Mouse (Mus musculus) heart, embryonic 12.5 days (tissue): Measurements from ENCODE around the gene Agrn. TPM values are rescaled to one million over a fixed set of nuclear protein-coding genes. Genes with fewer than 3 reads are reported as not detected.

Experiments used
- ATAC-seq: fragments of 200-750 bp; cut with Nextera tagmentation; 2 replicates; pipeline ENCODE4 v1.8.0; 2017; ENCODE audit warnings: moderate TSS enrichment, moderate library complexity; ENCODE audit not compliant: insufficient number of reproducible peaks, low FRiP score
- H3K27ac ChIP-seq: fragments of 300-500 bp; sonication (generic); 2 replicates; pipeline ENCODE4 v1.5.1; 2016; ENCODE audit warnings: mild to moderate bottlenecking, moderate library complexity; ENCODE audit not compliant: poor library complexity, severe bottlenecking
- H3K27me3 ChIP-seq: fragments of 300-500 bp; sonication (generic); replicated peaks from 2 replicates; pipeline ENCODE4 v1.6.1; 2016; ENCODE audit warnings: mild to moderate bottlenecking, moderate library complexity
- H3K36me3 ChIP-seq: fragments of 300-500 bp; sonication (generic); 2 replicates; pipeline ENCODE4 v1.6.1; 2016; ENCODE audit warnings: mild to moderate bottlenecking, moderate library complexity
- H3K4me1 ChIP-seq: fragments of 300-500 bp; sonication (generic); replicated peaks from 2 replicates; pipeline ENCODE4 v1.6.1; 2016; ENCODE audit warnings: mild to moderate bottlenecking
- H3K4me2 ChIP-seq: fragments of 300-500 bp; sonication (generic); 2 replicates; pipeline ENCODE4 v1.6.1; 2016; ENCODE audit warnings: mild to moderate bottlenecking, moderate library complexity
- H3K4me3 ChIP-seq: fragments of 300-500 bp; sonication (generic); 2 replicates; pipeline ENCODE4 v1.5.1; 2016; ENCODE audit warnings: mild to moderate bottlenecking
- H3K9ac ChIP-seq: fragments of 300-500 bp; sonication (generic); 2 replicates; pipeline ENCODE4 v1.6.1; 2016; ENCODE audit warnings: mild to moderate bottlenecking, moderate library complexity
- H3K9me3 ChIP-seq: fragments of 300-500 bp; sonication (generic); replicated peaks from 2 replicates; pipeline ENCODE4 v1.6.1; 2016; ENCODE audit warnings: mild to moderate bottlenecking, moderate library complexity
- WGBS: fragments of 180-500 bp; shearing (Covaris S2); methylation state at CpG from one replicate; pipeline ENCODE4 v1.1.7; 2016; 5-methylcytosine and 5-hydroxymethylcytosine counted together
- polyA plus RNA-seq: library from polyadenylated mRNA; unstranded; fragments of >200 nt; fragmentation: Nextera tagmentation; extraction: Ambion mirVana; gene quantifications from 2 replicates; pipeline ENCODE4 v1.2.1, GENCODE M21; 2016

Agrn gene
- polyA plus RNA-seq, 1 experiment from 2014 or later = 69.5 TPM

- no peak overlapping the region for H3K4me3 ChIP-seq
- H3K27ac ChIP-seq = peak overlapping the region; percentile 49; the same call in 1 of the 2 replicates
- H3K9me3 ChIP-seq = no peaks in the 10 kb centered on the region
- peaks cover 85% of the 10 kb centered on the region for H3K4me1 ChIP-seq
- no peaks in the 10 kb centered on the region for H3K27me3 ChIP-seq
- ATAC-seq = no peak
- WGBS = 59% methylated on average over 5 of the region's 5 CpGs
- H3K4me2 ChIP-seq = peak overlapping the region; percentile 27
- H3K36me3 ChIP-seq = peaks cover 44% of the 10 kb centered on the region
- no peak overlapping the region for H3K9ac ChIP-seq
Measured at GRCm38 (mm10) chr4:156188162-156188810, 9.0 kb downstream of the Agrn start.

GRCm38 (mm10) chr4:156185950-156186850 is 11.1 kb downstream of the Agrn start:
- H3K4me1 ChIP-seq = peaks cover 69% of the 10 kb centered on the region

GRCm38 (mm10) chr4:156185456-156185949 is 11.8 kb downstream of the Agrn start:
- H3K36me3 ChIP-seq = peaks cover 32% of the 10 kb centered on the region
- 64% methylated on average over 13 of the region's 13 CpGs for WGBS
- H3K9ac ChIP-seq = peak overlapping the region; percentile 74
- H3K9me3 ChIP-seq = no peaks in the 10 kb centered on the region
- H3K27me3 ChIP-seq = no peaks in the 10 kb centered on the region
- H3K4me1 ChIP-seq = peaks cover 63% of the 10 kb centered on the region
- H3K27ac ChIP-seq = peak overlapping the region; percentile 64
- H3K4me3 ChIP-seq = peak overlapping the region; percentile 37
- ATAC-seq = no peak
- peak overlapping the region; percentile 66 for H3K4me2 ChIP-seq

More at GRCm38 (mm10) chr4:156185950-156186850, 11.1 kb downstream of the Agrn start:
- ATAC-seq = no peak
- peak overlapping the region; percentile 37 for H3K4me3 ChIP-seq
- peak overlapping the region; percentile 66 for H3K4me2 ChIP-seq
- peaks cover 35% of the 10 kb centered on the region for H3K36me3 ChIP-seq
- H3K9me3 ChIP-seq = no peaks in the 10 kb centered on the region
- H3K27ac ChIP-seq = peak overlapping the region; percentile 64
- peak overlapping the region; percentile 74 for H3K9ac ChIP-seq
- 8% methylated on average over 30 of the region's 31 CpGs for WGBS
- no peaks in the 10 kb centered on the region for H3K27me3 ChIP-seq

GRCm38 (mm10) chr4:156184291-156184954 is 12.9 kb downstream of the Agrn start:
- peak; percentile 62 for ATAC-seq
- H3K4me3 ChIP-seq = no peak overlapping the region
- WGBS = 58% methylated on average over 7 of the region's 7 CpGs
- H3K9me3 ChIP-seq = no peaks in the 10 kb centered on the region
- no peak overlapping the region for H3K9ac ChIP-seq
- peaks cover 52% of the 10 kb centered on the region for H3K4me1 ChIP-seq
- peak overlapping the region; percentile 24; the same call in 1 of the 2 replicates for H3K4me2 ChIP-seq
- peak overlapping the region; percentile 29; the same call in 1 of the 2 replicates for H3K27ac ChIP-seq
- peaks cover 36% of the 10 kb centered on the region for H3K36me3 ChIP-seq
- H3K27me3 ChIP-seq = no peaks in the 10 kb centered on the region

- Histone ChIP-seq H3K27me3 (no peaks in the 10 kb centered on the region), H3K36me3 (peaks cover 43% of the 10 kb centered on the region), H3K9me3 (no peaks in the 10 kb centered on the region), H3K9ac (no peak overlapping the region), H3K4me3 (no peak overlapping the region), H3K4me1 (peaks cover 46% of the 10 kb centered on the region), H3K4me2 (no peak overlapping the region), H3K27ac (no peak overlapping the region)
- ATAC-seq = no peak
- WGBS = 73% methylated on average over 5 of the region's 5 CpGs
Measured at GRCm38 (mm10) chr4:156183747-156184146, 13.5 kb downstream of the Agrn start.

GRCm38 (mm10) chr4:156177630-156178029 is 19.7 kb downstream of the Agrn start:
- H3K27me3 ChIP-seq = no peaks in the 10 kb centered on the region
- H3K4me2 ChIP-seq = no peak overlapping the region
- H3K27ac ChIP-seq = no peak overlapping the region
- no peak overlapping the region for H3K4me3 ChIP-seq
- H3K9me3 ChIP-seq = no peaks in the 10 kb centered on the region
- H3K4me1 ChIP-seq = no peaks in the 10 kb centered on the region
- ATAC-seq = no peak
- H3K36me3 ChIP-seq = peaks cover 87% of the 10 kb centered on the region
- no peak overlapping the region for H3K9ac ChIP-seq
- WGBS = 89% methylated on average over 9 of the region's 9 CpGs

- no peaks in the 10 kb centered on the region for H3K4me1 ChIP-seq
- no peak for ATAC-seq
- no peak overlapping the region for H3K9ac ChIP-seq
Measured at GRCm38 (mm10) chr4:156171828-156172227, 25.5 kb downstream of the Agrn start.

GRCm38 (mm10) chr4:156169129-156169528 is 28.2 kb downstream of the Agrn start:
- H3K9ac ChIP-seq = no peak overlapping the region
- H3K4me3 ChIP-seq = no peak overlapping the region
- H3K27me3 ChIP-seq = no peaks in the 10 kb centered on the region
- H3K4me2 ChIP-seq = no peak overlapping the region
- no peaks in the 10 kb centered on the region for H3K4me1 ChIP-seq
- no peak for ATAC-seq
- H3K9me3 ChIP-seq = no peaks in the 10 kb centered on the region
- WGBS = 95% methylated on average over 10 of the region's 10 CpGs
- H3K27ac ChIP-seq = no peak overlapping the region
- peaks cover 99% of the 10 kb centered on the region for H3K36me3 ChIP-seq

More at GRCm38 (mm10) chr4:156171828-156172227, 25.5 kb downstream of the Agrn start:
- no peaks in the 10 kb centered on the region for H3K9me3 ChIP-seq
- no peaks in the 10 kb centered on the region for H3K27me3 ChIP-seq
- H3K36me3 ChIP-seq = peaks cover 99% of the 10 kb centered on the region
- WGBS = 95% methylated on average over 11 of the region's 11 CpGs
- no peak overlapping the region for H3K4me2 ChIP-seq
- no peak overlapping the region for H3K4me3 ChIP-seq
- H3K27ac ChIP-seq = no peak overlapping the region

GRCm38 (mm10) chr4:156168611-156169010 is 28.7 kb downstream of the Agrn start:
- peaks cover 99% of the 10 kb centered on the region for H3K36me3 ChIP-seq
- ATAC-seq = no peak
- no peaks in the 10 kb centered on the region; the same call in 1 of the 2 replicates for H3K9me3 ChIP-seq
- H3K27me3 ChIP-seq = no peaks in the 10 kb centered on the region
- H3K4me1 ChIP-seq = no peaks in the 10 kb centered on the region
- H3K4me2 ChIP-seq = no peak overlapping the region
- no peak overlapping the region for H3K27ac ChIP-seq
- H3K4me3 ChIP-seq = no peak overlapping the region
- 91% methylated on average over 8 of the region's 8 CpGs for WGBS
- H3K9ac ChIP-seq = no peak overlapping the region

- H3K27ac ChIP-seq = no peak overlapping the region
- H3K4me2 ChIP-seq = no peak overlapping the region
- H3K9me3 ChIP-seq = peaks cover 15% of the 10 kb centered on the region
- H3K27me3 ChIP-seq = no peaks in the 10 kb centered on the region
- peaks cover 98% of the 10 kb centered on the region for H3K36me3 ChIP-seq
- 92% methylated on average over 9 of the region's 9 CpGs for WGBS
- no peak for ATAC-seq
- no peak overlapping the region for H3K4me3 ChIP-seq
- H3K9ac ChIP-seq = no peak overlapping the region
- no peaks in the 10 kb centered on the region for H3K4me1 ChIP-seq
Measured at GRCm38 (mm10) chr4:156166477-156166876, 30.8 kb downstream of the Agrn start.
